Mouse (Mus musculus): ENCODE results near the gene Pcgf1.

The Pcgf1 gene

DNA sequence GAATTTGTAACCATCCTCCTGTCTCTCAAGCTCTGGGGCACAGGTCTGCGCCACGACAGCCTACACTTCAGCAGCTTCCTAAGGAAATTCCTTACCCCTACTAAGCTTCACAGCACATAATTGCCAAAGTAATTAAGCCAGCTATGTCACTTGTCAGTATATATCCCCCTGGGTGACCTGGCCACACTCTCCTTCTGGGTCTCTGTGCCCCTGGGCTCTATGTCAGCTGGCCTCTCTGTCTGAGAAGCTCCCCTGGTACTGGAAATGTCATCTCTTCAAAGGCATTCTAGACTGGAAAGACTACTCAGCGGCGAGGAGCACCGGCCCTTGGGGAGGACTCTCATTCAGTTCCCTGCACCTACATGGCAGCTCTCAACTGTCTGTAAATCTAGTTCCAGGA, 45.3 kb downstream of the Pcgf1 start:
- no peak for DNase-seq (ENCODE audit: low spot score in 2 of 2)

DNA sequence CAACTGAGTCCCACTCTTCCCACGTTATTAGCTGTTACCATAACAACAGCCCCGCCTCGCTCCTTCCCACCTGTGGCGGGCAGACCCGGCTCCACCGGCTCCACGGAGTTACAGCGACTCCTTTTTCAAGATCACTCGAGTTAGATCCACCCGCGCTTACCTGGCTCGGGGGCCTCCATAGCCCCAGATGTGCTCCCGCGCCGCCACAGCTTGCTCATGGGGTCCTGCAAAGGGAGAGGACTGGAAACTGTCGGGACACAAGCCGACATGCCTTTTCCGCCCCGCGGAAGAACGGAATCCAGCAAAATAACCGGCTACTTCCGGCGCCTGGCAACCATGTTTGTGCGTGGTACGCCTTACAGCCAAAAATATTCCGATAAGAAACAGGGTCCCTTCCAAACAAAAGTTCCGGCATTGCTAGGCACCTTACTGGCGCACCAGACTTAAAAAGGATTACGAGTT, 47.2 kb downstream of the Pcgf1 start:
- DNase-seq (ENCODE audit: low spot score in 2 of 2) = peak; percentile 64 to 87

DNA sequence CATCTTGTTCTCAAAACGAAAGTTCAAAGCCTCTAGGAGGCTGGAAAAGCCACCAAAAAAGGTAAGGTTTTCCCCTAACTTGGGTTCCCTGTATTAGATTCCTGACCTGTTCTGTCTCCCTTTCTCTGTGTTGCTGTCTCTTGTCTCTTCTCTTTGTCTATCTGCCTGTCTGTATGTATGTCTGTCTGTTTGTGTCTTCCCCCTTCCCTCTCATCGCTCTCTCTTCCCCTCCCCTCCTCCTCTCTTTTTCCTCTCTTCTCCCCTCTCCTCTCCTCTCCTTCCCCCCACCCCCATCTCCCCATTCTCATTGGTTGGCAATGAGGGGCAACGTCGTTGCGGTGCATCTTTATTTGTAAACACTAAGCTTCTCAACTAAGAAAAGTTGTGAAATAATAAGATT, 47.7 kb downstream of the Pcgf1 start, which contains the start of gene Ino80b:
Gene Ino80b (minus strand): TSS at position 101 of the 400 bp plus-strand sequence.
- DNase-seq (ENCODE audit: low spot score in 2 of 2) = no peak

DNA sequence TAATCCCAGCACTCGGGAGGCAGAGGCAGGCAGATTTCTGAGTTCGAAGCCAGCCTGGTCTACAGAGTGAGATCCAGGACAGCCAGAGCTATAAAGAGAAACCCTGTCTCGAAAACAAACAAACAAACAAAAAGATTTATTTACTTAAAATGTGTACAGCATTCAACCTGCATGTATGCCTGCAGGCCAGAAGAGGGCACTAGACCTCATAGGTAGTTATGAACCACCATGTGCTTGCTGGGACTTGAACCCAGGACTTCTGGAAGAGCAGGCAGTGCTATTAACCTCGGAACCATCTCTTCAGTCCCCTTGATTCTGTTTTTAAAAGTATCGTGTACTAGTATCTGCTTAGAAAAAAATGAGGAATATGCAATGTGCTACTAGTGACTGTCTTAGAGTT, 49.8 kb downstream of the Pcgf1 start:
- no peak for DNase-seq (ENCODE audit: low spot score in 2 of 2)
